Mouse (Mus musculus): ENCODE measurements at regions not wholly inside any gene's neighbourhood (a gene's known extent, or its start where the extent isn't known, plus 50 kb on each side); places are given as distances from the start of the nearest gene placed in this dataset.
"Not testable (repeated sequence)": the region's sequence is repeated elsewhere in the genome, so short reads cannot be mapped to it uniquely, and the experiment has no call there.

DNA sequence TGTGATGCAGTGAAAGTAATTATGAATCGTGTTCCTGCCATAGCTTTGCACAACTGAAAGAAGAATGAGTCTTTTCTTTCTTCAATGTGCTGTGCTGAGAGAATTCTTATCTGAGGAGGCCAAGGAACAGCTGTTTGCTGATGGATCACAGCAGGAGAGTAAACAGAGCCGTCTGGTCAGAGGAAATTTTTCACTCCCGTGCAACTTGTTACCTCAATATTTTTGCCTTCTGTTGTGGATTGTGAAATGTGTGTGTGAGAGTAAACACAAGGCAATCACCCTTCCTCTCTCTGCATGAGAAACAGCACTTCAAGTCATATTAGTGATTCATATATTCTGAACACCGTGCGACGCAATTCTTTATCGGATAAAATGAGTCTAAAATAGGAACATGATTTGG lies 171.9 kb downstream of the Epm2a start:
- DNase-seq (ENCODE audit: low spot score in 2 of 2), result no peak

DNA sequence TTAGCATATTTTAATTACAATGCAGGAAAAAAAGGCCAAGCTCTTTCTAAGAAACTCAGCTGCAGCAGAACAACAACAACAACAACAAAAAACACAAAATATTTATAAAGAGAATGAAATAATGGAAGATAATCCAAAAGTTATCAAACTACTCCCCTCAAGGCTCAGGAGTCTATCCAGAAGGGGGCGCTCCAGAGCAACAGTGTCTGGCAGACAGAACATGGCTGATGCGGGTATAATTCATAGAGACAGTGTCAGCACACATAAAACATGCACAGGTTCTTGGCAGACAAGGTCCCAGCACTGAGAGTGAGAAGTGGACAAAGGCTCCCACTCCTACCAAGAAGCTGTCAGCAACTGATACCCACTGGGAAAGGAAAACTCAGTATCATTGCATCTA lies 173.9 kb downstream of the Epm2a start:
- no peak for DNase-seq (ENCODE audit: low spot score in 2 of 2)

DNA sequence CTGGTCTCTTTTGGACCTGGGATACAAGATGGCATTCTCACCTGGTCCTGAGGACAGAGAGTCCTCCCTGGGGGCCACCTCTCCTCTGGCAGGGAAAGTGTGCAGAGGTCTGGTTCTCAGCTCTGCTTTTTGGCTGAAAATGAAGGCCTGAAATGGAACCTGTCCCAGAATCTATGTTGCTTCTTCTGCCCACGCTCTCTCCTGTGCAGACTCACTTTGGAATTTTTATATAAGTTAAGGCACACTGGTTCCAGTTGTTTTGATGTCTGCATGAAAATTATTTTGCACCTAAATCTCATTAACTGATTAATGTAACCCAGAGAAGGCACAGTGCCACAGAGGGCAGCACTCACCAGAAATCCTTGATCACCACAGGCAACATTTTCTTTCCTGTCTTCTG lies 188.1 kb downstream of the Epm2a start:
- DNase-seq (ENCODE audit: low spot score in 2 of 2), result no peak

DNA sequence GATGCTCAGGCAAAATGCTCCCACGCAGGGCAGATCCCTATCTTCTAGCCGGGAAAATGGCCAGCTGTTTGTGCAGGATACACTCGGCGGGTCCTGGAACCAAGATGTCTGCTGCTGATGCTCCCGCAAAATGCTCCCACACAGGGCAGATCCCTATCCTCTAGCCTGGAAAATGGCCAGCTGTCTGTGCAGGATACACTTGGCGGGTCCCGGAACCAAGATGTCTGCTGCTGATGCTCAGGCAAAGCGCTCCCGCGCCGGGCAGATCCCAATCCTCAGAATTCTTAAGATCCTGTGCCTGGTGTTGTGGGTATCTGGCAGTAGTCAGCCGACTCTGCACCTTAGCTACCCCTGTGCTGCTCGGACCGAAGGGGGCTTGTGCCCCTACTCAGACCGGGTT lies 212.2 kb downstream of the Epm2a start:
- DNase-seq (ENCODE audit: low spot score in 2 of 2), result not testable (repeated sequence)

DNA sequence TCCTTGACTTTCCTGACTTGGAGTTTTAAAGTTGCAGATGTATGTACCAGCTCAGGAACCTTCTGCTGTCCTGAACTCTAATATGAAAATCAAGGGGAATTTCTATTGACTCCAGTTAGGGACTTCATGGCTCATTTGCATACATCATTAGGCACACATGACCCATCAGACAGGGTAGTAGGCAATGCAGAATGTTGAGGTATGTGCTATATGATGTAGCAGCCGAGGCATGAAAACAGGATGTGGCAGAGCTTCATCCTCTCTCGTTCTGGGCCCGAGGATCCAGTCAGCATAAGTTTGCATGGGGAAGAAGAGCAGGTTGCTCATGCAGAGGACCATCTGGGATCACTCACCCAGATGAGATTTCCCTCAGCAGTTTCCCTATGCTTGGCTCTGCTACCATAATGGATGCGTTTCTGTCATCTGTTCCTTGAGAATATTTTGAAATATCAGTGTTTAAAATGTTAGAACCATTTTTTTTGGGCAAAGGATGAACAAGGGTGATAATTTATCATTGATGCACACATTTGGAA lies 227.4 kb downstream of the Epm2a start:
- peak; percentile 28 to 46 for DNase-seq (ENCODE audit: low spot score in 2 of 2)

DNA sequence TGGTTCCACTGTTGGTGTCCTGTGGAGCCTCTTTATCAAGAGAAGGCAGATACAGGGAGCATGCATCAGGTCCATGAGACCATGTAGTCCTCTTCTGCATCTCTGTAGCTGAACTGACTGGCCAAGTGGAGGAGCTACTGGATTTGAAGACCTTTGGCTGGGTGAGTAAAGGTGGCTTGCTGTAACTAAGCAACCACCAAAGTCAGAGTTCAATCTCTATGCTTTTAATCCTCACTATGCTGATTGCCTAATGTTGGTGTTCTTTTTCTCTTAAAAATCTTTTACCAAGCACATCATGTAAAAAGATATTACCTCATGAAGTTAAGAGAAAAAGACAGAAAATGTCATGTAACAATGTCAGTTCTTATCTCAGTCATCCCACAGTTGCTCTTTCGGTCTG lies 265.2 kb downstream of the Epm2a start:
- no peak for DNase-seq (ENCODE audit: low spot score in 2 of 2)

DNA sequence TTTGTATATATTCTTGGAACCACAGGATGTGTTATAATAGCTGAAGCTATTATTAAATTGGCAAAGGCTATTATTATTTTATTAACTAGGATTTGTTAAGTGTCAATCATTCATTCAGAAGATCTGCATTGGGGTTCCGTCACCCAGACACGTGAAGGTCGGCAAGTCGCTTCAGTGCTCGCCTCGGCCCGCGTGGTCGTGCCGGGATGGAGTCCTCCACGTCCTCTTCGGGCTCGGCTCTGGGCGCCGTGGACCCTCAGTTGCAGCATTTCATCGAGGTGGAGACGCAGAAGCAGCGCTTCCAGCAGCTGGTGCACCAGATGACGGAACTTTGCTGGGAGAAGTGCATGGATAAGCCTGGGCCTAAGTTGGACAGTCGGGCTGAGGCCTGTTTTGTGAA lies 265.9 kb downstream of the Epm2a start:
- not testable (repeated sequence) for DNase-seq (ENCODE audit: low spot score in 2 of 2)

DNA sequence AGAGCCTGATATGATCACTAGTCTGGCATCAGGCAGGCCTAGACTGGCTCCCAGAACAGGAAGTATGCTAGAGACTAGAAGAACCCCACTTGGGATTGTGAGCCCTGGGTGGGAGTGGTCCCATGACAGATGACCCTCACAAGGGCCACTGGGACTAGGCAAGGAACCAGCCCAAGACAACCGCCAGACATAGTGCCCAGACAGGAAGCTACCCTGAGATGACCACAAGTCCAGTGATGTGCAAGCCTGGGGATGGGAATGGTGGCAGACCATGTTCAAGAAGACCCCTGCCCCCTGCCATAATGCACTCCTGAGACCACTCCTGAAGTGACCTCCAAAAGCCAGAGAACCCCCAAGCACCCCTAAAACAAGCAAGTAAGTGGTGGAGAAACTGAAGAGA lies 304.9 kb downstream of the Epm2a start:
- DNase-seq (ENCODE audit: low spot score in 2 of 2), result no peak

DNA sequence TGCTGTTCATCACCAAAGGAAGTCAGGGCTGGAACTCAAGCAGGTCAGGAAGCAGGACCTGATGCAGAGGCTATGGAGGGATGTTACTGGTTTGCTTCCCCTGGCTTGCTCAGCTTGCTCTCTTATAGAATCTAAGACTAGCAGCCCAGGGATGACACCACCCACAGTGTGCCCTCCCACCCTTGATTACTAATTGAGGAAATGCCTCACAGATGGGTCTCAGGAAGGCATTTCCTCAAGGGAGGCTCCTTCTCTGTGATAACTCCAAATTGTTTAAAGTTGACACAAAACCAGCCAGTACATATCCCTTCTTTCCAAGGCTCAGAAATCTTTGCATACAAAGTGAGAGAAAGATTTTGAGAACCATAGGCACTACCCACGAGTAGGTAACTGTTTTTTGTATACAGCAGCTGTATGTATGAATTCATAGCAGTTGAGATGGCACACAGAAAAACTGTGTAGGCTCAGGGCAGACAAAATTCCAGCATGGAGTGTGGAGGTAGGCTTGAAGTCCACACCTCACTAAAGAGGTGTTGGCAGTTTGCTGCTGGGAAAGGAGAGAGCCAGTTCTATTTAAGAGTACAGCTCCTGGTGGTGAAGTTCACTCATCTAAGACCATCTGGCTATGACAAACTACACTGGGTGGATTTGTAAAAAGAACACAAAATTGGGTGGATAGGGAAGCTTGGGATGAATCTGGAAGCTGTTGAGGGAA lies 317.0 kb downstream of the Epm2a start:
- DNase-seq (ENCODE audit: low spot score in 2 of 2), result no peak

DNA sequence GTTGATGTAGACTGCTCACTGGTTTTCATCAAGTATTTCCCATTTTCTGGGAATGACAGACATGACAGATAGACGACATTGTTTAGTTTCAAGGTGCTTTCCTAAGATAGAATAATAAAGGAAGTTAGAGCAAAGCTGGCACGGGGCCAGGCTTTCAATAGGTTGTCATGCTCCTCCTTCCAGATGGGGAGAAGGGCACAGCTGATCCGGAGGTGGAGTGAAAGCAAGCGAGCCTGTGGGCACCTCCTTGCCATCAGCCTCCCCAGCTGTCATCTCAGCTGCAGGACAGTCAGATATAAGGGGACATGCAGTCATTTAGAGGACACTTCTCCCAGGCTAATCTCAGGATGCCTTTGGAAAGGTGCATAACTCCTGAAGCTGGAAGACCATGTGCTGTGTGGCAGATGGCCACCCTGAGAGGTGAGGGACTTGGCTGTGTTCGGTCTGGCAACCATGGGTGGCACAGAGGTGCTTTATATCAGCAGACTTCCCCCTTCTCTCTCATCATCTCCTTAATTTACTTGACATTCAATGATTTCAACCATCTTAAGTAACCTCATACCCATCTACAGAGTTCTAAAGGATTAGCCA lies 318.6 kb downstream of the Epm2a start:
- DNase-seq (ENCODE audit: low spot score in 2 of 2), result peak; percentile 22 to 29

DNA sequence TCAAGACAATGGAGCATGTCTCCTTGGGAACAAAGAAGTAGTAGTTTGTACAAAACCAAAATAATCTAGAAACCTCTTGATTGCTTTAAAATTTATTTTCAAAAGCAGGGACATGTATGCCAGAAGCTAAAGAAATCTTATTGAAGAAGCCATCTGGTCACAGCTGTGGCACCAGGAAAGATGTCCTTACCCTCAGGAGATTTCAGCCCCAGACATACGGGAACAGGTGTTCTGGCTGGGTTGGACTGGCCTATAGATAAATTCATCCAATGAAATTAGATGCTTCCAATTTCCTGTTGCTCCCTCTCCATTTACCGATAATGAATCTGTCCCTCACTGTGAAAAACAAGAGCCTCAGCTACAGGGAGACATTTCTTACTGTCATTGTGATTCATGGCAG lies 366.5 kb downstream of the Epm2a start:
- no peak for DNase-seq (ENCODE audit: low spot score in 2 of 2)

DNA sequence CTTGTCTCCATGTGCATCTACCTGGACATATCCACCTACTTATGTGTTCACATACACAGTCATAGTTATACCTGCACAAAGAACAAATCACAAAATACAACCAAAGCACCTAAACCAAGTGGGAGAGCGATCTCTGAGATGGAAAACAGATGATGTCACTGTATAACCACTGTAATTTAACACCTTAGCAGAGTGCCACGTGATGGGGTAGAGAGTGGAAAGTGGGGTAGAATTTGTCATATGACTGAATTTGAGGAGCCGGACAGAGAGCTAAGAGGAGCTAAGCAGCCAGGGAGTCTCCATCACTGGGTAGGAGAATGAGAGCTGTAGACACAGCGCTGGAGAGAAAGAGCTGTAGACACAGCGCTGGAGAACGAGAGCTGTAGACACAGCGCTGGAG lies 381.6 kb downstream of the Epm2a start:
- DNase-seq (ENCODE audit: low spot score in 2 of 2), result no peak

DNA sequence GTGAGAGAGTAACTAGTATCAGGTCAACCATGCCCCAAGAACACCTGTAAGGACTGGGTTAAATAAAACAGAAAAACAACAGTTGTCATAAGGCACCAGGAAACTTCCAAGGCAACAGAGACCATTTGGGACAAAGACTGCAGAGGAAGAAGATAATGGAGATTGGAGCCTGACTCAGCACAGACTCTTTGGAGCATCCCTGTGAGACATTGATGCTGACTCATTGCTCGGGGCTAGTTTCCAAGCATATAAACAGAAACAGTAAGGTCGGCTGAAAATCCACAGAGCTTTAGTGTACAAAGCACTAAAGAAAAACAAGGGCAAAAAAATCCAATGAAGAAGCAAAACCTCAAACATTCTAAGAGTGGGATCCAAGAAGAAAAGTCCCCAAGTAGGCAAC lies 386.3 kb downstream of the Epm2a start:
- no peak for DNase-seq (ENCODE audit: low spot score in 2 of 2)

DNA sequence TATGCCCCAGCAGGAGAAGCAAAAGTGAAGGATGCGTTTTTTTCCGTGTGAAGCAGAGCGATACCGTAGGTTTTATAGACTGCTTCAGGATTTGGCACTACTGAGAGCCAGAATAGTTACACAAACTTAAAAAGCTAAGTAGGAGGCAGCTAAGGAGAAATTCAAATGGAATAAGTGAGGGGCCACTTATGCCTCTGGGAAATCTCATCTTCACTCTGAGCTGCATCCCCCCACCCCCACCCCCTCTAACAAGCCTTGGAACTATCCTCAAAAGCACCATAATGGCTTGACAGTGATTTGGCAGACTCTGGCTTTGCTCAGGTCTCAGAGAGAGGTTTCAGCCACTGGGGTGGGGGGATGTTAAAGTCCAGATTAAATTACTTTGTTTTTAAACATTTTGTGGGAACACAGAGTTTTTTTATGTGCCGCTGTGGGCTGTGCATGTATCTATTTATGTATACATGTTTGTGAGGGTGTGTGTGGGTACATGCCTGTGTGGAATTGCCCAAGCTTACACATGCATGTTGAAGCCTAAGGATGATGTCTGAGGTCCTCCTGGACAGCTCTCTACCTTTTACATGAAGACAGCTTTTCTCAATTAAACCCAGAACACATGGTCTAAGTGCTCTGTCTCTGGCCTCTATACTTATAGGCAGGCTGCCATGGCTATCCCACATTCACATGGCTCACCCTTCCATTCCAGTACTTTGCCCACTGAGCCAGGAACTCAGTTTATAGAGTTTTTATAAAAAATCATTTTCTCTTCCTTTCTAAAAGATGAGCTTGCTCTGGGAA lies 396.6 kb downstream of the Epm2a start:
- DNase-seq (ENCODE audit: low spot score in 2 of 2), result no peak

DNA sequence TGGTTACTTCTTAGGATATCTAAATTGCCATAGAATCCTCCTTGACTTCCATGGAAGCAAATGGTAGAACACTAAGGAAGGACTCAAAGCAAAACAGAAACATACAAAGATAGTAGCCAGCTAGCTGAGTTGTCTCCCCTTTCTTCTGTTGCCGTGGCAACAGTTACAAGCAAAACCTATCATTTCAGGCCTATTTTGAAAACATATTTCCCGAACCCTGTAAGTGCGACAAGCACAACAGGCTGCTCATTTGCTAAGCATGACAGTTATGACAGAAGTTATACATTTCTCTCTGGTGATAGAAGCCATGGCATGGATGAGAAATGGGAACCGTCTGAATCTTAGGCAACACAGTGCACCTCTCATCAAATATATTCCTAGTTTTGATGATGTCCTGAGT lies 402.4 kb downstream of the Epm2a start:
- DNase-seq (ENCODE audit: low spot score in 2 of 2), result no peak

DNA sequence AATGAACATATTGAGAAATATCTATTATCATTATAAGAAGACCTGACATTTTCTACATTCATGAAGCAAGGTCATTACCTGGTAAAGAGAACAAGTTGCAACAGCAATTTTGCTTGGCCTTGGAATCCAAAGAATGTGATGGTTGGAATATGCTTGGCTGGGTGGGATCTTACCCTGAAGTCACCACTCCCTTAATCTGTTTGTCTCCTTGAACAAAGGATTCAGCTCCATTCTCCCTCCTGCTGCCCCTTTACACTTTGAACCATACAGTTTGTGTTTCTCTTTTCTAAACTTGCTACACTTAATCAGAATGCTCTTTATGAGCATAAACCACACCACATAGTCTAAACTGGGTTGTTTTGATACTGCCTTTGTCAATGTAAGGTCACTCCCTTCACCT lies 403.8 kb downstream of the Epm2a start:
- DNase-seq (ENCODE audit: low spot score in 2 of 2), result no peak

DNA sequence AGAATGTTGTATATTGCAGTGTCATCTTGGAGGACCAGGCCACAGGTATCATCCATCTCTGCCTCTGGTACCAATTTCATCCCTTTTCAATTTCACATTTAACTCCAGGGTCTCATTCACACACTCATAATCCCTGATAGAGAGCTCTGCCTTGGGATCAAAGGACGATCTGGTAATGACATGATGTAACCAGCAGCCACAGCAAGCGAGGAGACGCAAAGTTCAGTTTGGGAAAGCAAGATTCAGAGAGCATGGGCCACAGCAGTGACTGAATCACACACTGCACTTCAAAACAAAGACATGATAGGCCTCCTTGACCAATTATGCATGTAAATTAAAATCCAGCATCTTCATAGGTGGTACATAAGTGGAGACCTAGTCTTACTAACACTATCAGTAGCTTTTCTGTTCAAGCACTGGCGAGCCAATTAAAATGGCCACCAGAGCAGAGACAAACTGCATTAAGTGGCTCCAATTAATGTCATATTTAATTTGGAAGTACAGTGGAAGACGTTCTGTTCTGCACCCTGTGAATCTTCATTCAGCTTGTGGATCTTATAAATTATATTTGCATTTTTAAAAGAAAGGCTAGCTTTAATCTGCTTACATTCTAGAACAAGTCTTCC lies 412.0 kb downstream of the Epm2a start:
- DNase-seq (ENCODE audit: low spot score in 2 of 2), result no peak

DNA sequence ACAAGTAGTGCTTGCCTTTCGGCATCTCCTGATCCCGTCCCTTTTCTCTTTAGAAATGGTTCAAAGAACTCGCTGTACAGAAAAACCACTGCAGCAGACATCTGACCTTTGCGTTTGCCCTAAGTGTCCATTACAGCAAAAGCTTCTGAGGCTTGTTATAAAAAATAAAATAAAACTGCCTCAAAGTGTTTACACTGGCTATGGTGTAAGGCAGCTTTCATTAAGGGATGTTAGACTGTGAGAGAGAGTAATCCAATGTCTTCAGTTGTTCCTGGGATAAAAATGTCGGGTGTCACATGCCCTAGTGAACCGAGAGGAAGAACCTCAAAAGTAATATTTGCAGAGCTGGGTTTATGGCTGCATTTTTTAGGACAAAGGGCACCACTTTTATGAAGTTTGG lies 434.7 kb downstream of the Epm2a start:
- DNase-seq (ENCODE audit: low spot score in 2 of 2), result no peak

DNA sequence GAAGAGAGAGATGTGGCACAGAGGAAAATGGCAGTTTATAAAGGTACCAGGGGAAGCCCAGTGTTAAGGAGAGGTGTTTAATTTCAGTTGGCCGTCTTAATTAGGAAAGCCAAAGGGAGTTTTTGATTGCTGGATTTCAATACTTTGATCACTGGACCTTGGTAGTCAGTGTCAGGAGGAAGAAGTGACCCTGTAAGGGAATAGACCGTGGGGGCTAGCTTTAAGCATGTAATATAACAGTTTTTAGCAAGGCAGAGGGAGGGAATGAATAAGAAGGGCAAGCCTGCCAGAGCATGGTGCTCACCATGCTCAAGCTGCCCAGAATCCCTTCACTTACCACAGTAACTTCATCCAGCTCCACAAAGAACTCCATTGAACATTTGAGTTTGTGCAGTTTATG lies 437.1 kb downstream of the Epm2a start:
- DNase-seq (ENCODE audit: low spot score in 2 of 2), result no peak

DNA sequence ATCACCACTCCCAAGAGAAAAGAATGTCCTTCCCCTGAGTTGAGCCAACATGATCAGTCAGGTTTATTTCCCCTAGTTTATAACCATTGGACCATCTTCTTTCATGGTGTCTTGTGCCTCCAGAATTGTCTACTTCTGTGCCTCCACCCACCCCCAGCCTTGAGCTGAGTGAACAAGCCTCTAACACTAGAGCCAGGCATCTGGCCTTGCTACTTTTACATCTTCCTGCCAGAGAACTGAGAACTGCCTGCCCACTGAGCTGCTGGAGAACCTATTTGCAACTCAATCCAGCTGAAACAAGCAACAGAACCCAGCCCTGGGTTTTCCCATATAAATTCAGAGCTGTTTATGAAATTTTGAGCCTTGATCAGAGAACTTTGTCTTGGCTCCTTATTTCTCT lies 444.0 kb downstream of the Epm2a start:
- DNase-seq (ENCODE audit: low spot score in 2 of 2), result no peak

DNA sequence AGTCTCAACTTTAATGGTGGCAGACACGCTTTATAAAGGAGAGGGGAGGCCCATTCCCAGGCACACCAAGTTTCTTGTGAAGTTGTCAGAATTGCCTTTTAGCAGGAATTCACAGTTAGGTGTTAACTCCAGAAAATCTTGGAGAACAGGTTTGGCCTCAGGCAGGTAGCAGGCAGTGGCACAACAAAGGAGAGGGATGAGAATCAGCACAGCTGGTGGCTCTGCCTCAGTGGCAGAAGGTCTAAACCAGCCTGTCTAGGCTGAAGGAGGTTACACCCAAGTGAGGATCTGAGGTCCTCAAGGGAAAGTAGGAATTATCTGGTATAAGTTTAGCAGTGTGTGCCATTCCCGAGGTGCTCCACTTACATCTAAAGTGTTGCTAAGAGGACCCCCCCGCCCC lies 456.3 kb downstream of the Epm2a start:
- no peak for DNase-seq (ENCODE audit: low spot score in 2 of 2)
